Mouse (Mus musculus) kidney, embryonic 14.5 days (tissue): Measurements from ENCODE around the gene Cyp2d11. TPM values are rescaled to one million over a fixed set of nuclear protein-coding genes. Genes with fewer than 3 reads are reported as not detected.

ENCODE experiments used
- ATAC-seq: fragments of 200-750 bp; cut with Nextera tagmentation; 2 replicates; pipeline ENCODE4 v1.8.0; 2017; ENCODE audit warnings: moderate number of reproducible peaks, mild to moderate bottlenecking, moderate TSS enrichment, moderate library complexity; ENCODE audit not compliant: low FRiP score, low TSS enrichment
- H3K27ac ChIP-seq: fragments of 300-500 bp; sonication (generic); 2 replicates; pipeline ENCODE4 v1.5.1; 2014; ENCODE audit warnings: low read depth, mild to moderate bottlenecking, low read length, moderate library complexity, mixed read lengths
- H3K27me3 ChIP-seq: fragments of 300-500 bp; sonication (generic); 2 replicates; pipeline ENCODE4 v1.6.1; 2014; ENCODE audit warnings: mild to moderate bottlenecking, low read length; ENCODE audit not compliant: control insufficient read depth, insufficient read depth
- H3K36me3 ChIP-seq: fragments of 300-500 bp; sonication (generic); 2 replicates; pipeline ENCODE4 v1.6.1; 2014; ENCODE audit warnings: low read length, mixed read lengths; ENCODE audit not compliant: control insufficient read depth, insufficient read depth
- H3K4me1 ChIP-seq: fragments of 300-500 bp; sonication (generic); 2 replicates; pipeline ENCODE4 v1.6.1; 2014; ENCODE audit warnings: low read length, mixed read lengths; ENCODE audit not compliant: control insufficient read depth, insufficient read depth
- H3K4me2 ChIP-seq: fragments of 300-500 bp; sonication (generic); replicated peaks from 2 replicates; pipeline ENCODE4 v1.6.1; 2014; ENCODE audit warnings: low read depth, mild to moderate bottlenecking, low read length
- H3K4me3 ChIP-seq: fragments of 300-500 bp; sonication (generic); 2 replicates; pipeline ENCODE4 v1.5.1; 2014; ENCODE audit warnings: mild to moderate bottlenecking, low read length
- H3K9ac ChIP-seq: fragments of 300-500 bp; sonication (generic); 2 replicates; pipeline ENCODE4 v1.6.1; 2014; ENCODE audit warnings: low read depth, mild to moderate bottlenecking, low read length, moderate library complexity
- H3K9me3 ChIP-seq: fragments of 300-500 bp; sonication (generic); 2 replicates; pipeline ENCODE4 v1.6.1; 2016; ENCODE audit warnings: low read length; ENCODE audit not compliant: control insufficient read depth
- WGBS: fragments of 180-500 bp; shearing (Covaris S2); extraction: QIAGEN DNeasy Blood & Tissue Kit; methylation state at CpG from one replicate; pipeline ENCODE4 v1.1.7; 2014; 5-methylcytosine and 5-hydroxymethylcytosine counted together
- polyA plus RNA-seq: library from polyadenylated mRNA; unstranded; fragments of >200 nt; fragmentation: Nextera tagmentation; extraction: Ambion mirVana; gene quantifications from 2 replicates; pipeline ENCODE4 v1.2.1, GENCODE M21; 2014

Gene Cyp2d11
- polyA plus RNA-seq, 1 experiment from 2014 or later = not detected

DNA sequence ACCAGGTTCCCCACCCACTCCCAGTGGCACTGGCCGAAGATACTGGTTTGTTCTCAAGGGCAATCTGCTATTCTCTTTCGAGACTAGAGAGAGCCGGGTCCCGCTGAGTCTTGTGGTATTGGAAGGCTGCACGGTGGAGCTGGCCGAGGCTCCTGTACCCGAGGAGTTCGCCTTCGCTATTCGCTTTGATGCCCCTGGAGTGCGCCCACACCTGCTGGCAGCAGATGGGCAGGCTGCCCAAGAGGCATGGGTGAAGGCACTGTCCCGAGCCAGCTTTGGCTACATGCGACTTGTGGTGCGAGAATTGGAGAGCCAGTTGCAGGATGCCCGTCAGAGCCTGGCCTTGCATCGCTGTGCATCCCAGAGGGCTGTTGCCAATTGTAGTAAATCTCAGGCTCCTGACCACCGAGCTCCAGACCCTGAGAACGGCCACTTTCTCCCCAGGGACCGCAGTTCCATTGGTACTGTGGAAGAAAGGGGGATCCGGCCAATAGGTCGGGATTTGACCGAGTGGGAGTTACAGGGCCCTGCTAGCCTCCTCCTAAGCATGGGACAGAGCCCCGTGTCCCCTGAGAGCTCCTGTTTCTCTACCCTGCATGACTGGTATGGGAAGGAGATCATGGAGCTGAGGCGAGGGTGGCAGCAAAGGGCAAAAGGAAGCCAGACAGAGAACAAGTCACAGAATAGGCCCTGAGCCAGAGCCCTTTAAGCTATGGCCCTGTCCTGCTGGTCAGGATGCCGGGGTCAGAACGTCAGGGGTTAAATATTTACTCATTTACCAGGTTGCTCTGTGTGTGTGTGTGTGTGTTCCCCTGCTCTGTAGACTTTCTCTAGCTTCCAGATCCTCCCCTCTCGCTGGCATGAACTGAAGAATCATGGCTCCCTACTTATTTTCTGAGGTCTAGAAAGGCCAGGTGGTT lies 50.2 kb downstream of the Cyp2d11 start:
- Histone ChIP-seq H3K4me2 (no peak overlapping the region), H3K4me3 (no peak overlapping the region), H3K4me1 (peaks cover 13% of the 10 kb centered on the region)

DNA sequence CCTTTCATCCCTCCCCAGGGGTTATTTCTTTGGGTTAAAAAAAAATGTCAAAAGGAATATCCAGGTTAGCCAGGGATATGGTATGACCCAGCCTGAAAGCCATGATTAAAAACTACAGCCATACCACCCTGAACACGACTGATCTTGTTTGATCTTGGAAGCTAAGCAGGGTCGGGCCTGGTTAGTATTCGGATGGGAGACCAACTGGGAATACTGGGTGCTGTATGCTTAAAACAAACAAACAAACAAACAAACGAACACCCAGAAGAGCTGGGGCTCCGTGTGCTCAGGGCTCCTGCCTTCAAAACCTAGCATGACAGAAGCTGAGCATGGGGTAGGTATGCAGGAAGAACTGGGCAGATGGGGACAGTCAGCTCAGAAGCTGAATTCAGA lies 51.3 kb downstream of the Cyp2d11 start:
- peaks cover 21% of the 10 kb centered on the region for H3K4me1 ChIP-seq
- H3K9ac ChIP-seq = no peak overlapping the region
- no peak overlapping the region for H3K27ac ChIP-seq
- ATAC-seq = no peak
- H3K36me3 ChIP-seq = no peaks in the 10 kb centered on the region
- 78% methylated on average over 5 of the region's 5 CpGs for WGBS
- no peak overlapping the region for H3K4me3 ChIP-seq
- H3K9me3 ChIP-seq = no peaks in the 10 kb centered on the region
- H3K4me2 ChIP-seq = peak overlapping the region; percentile 84; the same call in 1 of the 2 replicates
- no peaks in the 10 kb centered on the region for H3K27me3 ChIP-seq

More for the DNA sequence above, 50.2 kb downstream of the Cyp2d11 start:
- Histone ChIP-seq H3K9me3 (no peaks in the 10 kb centered on the region), H3K9ac (no peak overlapping the region), H3K27me3 (no peaks in the 10 kb centered on the region), H3K27ac (no peak overlapping the region; the same call in 1 of the 2 replicates), H3K36me3 (peaks cover 9% of the 10 kb centered on the region)
- WGBS = 86% methylated on average over 27 of the region's 27 CpGs
- no peak for ATAC-seq

DNA sequence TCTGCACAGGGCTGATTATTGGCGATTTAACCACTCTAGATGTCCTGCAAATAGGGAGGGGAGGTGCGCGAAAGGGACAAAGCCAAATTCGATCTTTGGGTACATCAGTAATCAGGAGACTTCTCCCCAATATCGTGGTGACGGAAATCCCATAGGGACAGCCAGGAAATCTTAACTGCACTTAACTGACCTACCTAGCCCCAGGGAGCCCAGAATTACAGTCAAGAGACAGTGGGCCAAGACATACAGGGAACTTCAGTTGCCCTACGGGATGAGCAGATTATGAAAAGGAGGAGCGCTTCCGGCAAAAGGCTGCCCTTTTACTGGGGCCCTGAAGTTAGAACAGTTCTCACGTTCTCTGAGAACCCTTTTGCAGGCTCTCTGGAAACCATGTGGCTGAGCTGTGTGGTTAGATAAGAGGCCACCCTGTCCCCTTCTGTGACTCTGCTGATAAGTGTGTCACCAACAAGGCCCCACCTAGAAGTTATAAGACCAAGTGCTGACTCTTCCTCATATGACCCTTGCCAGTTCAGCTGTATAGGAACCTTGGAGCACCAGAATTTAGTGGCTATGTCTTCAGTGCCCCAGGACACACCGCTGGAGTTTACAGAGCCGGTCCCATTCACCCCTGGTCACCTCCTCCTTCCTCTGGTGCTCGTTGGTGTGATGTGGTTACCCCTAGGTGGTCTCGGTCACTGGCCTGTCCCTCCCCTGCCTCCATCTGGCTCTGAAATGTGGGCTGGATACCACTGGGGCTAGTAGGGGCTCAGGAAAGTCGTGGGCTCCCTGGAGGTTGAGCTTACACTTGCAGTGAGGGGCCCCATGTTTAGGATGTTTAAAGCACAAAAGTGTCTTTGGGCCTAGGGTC lies 51.9 kb downstream of the Cyp2d11 start:
- H3K4me1 ChIP-seq = peaks cover 19% of the 10 kb centered on the region
- WGBS = 60% methylated on average over 15 of the region's 15 CpGs

GRCm38 (mm10) chr15:82341036-82341501 lies 52.8 kb downstream of the Cyp2d11 start:
- ATAC-seq = peak; percentile 5; the same call in 1 of the 2 replicates
- Histone ChIP-seq H3K9me3 (no peaks in the 10 kb centered on the region), H3K27ac (peak overlapping the region; percentile 75; the same call in 1 of the 2 replicates), H3K4me1 (peaks cover 16% of the 10 kb centered on the region), H3K36me3 (peaks cover 6% of the 10 kb centered on the region; the same call in 1 of the 2 replicates), H3K9ac (peak overlapping the region; percentile 73), H3K4me3 (peak overlapping the region; percentile 51), H3K27me3 (no peaks in the 10 kb centered on the region), H3K4me2 (peak overlapping the region; percentile 84)
- 2% methylated on average over 39 of the region's 40 CpGs for WGBS

More for the DNA sequence above, 51.9 kb downstream of the Cyp2d11 start:
- H3K27ac ChIP-seq = peak overlapping the region; percentile 75; the same call in 1 of the 2 replicates
- H3K4me2 ChIP-seq = peak overlapping the region; percentile 84
- ATAC-seq = no peak
- peak overlapping the region; percentile 51 for H3K4me3 ChIP-seq
- peak overlapping the region; percentile 36 for H3K9ac ChIP-seq
- no peaks in the 10 kb centered on the region for H3K36me3 ChIP-seq
- no peaks in the 10 kb centered on the region for H3K9me3 ChIP-seq
- H3K27me3 ChIP-seq = no peaks in the 10 kb centered on the region

- H3K4me2 ChIP-seq = peak overlapping the region; percentile 84
- H3K4me1 ChIP-seq = peaks cover 16% of the 10 kb centered on the region
- H3K27ac ChIP-seq = peak overlapping the region; percentile 75; the same call in 1 of the 2 replicates
- H3K27me3 ChIP-seq = no peaks in the 10 kb centered on the region
- H3K36me3 ChIP-seq = peaks cover 11% of the 10 kb centered on the region
- H3K9me3 ChIP-seq = no peaks in the 10 kb centered on the region
- WGBS = 39% methylated on average over 21 of the region's 21 CpGs
- H3K4me3 ChIP-seq = peak overlapping the region; percentile 51
- H3K9ac ChIP-seq = peak overlapping the region; percentile 73
- no peak for ATAC-seq
These were observed 53.3 kb downstream of the Cyp2d11 start for GRCm38 (mm10) chr15:82340414-82341035.

DNA sequence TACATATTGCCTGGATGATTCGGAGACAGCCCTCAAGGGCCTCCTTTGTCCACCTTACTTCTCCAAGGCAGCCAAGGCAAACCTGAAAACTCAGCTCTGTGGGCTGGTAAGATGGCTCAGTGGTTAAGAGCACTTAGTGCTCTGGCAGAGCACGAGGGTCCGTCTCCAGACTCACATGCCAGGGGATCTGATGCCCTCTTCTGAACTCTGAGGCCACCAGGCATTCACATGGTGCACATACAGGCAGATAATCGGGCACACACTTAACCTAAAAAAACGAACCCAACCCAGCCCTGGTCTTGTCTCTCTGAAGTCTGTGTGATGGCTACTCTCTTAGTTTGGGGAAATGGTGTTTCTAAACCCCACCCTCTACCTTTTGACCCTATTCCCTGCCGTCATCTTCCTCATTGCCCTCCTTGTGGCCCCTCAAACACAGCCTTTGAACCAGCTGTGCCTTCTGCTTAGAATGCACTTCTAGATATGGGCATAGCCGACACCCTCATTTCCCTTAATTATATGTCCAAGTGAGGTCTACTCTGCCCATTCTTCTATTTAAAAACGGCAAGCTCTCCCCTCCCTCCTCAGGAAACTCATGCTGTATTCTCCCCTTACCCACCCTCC lies 54.1 kb downstream of the Cyp2d11 start:
- ATAC-seq = no peak
- no peak overlapping the region for H3K4me2 ChIP-seq
- no peak overlapping the region for H3K4me3 ChIP-seq
- H3K36me3 ChIP-seq = peaks cover 19% of the 10 kb centered on the region
- H3K27me3 ChIP-seq = no peaks in the 10 kb centered on the region
- WGBS = 72% methylated on average over 8 of the region's 8 CpGs
- no peaks in the 10 kb centered on the region for H3K9me3 ChIP-seq
- no peak overlapping the region for H3K27ac ChIP-seq
- no peak overlapping the region for H3K9ac ChIP-seq
- H3K4me1 ChIP-seq = peaks cover 16% of the 10 kb centered on the region
